Mouse (Mus musculus) erythroblast, embryonic 14.5 days (primary cell): Measurements from ENCODE around the gene Cenpe. TPM values are rescaled to one million over a fixed set of nuclear protein-coding genes. Genes with fewer than 3 reads are reported as not detected.
A peak's percentile ranks its signal among the peaks of the same experiment; 100 is the strongest.
"Not testable (repeated sequence)": the region's sequence is repeated elsewhere in the genome, so short reads cannot be mapped to it uniquely, and the experiment has no call there.

Experiments
- H3K27me3 ChIP-seq: 2 replicates; pipeline ENCODE4 v1.6.1; 2012; ENCODE audit warnings: inconsistent platforms; ENCODE audit not compliant: control insufficient read depth
- H3K36me3 ChIP-seq: 2 replicates; pipeline ENCODE4 v1.6.1; 2012; ENCODE audit warnings: mild to moderate bottlenecking, inconsistent platforms; ENCODE audit not compliant: control insufficient read depth
- H3K4me1 ChIP-seq: 2 replicates; pipeline ENCODE4 v1.6.1; 2012; ENCODE audit warnings: inconsistent platforms; ENCODE audit not compliant: control insufficient read depth
- H3K4me3 ChIP-seq: replicated peaks from 2 replicates; pipeline ENCODE3; 2012; ENCODE audit warnings: moderate library complexity, mild to moderate bottlenecking, inconsistent platforms
- H3K9me3 ChIP-seq: 2 replicates; pipeline ENCODE4 v1.6.1; 2012; ENCODE audit warnings: low read length, inconsistent platforms, mixed read lengths; ENCODE audit not compliant: control insufficient read depth
- GATA1 ChIP-seq: IDR thresholded peaks from 2 replicates; pipeline ENCODE4 v1.6.1; 2012; ENCODE audit warnings: low read length, inconsistent platforms, mixed read lengths
- TAL1 ChIP-seq: IDR thresholded peaks from 3 replicates; pipeline ENCODE4 v1.6.1; 2012; ENCODE audit warnings: low read length, inconsistent platforms, mixed read lengths
- polyA plus RNA-seq: library from polyadenylated mRNA; stranded (reverse); fragments of >175 nt; gene quantifications from 2 replicates; pipeline ENCODE4 v1.2.3, GENCODE M21; 2012

Gene Cenpe
- polyA plus RNA-seq: 1.1 and 2.0 TPM in 2 replicates

DNA sequence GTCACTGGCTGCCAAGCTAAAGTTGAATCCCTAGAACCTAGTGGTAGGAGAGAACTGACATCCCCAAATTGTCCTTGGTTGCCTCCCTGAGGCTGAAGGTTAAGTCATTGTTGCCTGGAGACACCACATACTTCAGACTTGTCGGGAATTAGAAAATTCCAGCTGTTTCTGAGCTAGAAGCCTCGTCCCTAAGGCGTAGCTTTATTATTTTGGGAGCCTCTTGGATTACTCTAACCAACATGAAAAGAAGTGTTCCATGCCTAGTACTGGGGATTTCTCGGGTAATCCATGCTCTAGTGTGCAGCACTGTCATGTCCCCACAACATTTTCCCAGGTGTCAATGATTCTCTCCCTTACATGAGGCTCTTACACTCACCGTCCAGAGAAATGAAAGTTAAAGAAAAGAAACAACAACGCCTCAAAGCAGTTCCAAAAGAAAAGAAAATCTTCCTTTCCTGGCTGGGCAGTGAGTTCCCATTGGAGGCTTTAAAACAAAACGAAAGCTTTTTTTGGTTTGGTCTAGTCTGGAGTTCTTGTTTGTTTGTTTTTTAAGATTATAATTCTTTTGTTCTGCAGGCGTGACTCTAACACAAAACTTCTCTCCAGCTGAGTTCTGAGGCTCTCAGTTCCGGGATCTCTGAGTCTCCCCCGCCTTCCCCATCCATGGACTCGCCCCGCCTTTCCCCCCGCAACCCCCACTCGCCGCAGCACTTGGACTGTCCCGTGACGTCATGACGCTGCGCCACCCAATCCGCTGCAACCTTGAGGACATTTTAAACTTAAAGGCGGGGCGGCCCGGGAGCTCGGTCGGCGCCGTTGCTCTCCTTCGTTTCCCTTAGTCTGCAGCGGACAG, at the start of gene Cenpe:
Gene Cenpe, plus strand, starts transcription at position 733 of the 853 bp plus-strand sequence.
- Histone ChIP-seq H3K4me1 (peaks cover 20% of the 10 kb centered on the region), H3K27me3 (0 out of 2 replicates have a peak, but pooled peaks cover 3% of the 10 kb centered on the region), H3K4me3 (peak within 1 kb of the TSS; percentile 100), H3K9me3 (no peaks in the 10 kb centered on the region), H3K36me3 (peaks cover 34% of the 10 kb centered on the region)
- TF ChIP-seq TAL1: no peak
- TF ChIP-seq GATA1: no peak

DNA sequence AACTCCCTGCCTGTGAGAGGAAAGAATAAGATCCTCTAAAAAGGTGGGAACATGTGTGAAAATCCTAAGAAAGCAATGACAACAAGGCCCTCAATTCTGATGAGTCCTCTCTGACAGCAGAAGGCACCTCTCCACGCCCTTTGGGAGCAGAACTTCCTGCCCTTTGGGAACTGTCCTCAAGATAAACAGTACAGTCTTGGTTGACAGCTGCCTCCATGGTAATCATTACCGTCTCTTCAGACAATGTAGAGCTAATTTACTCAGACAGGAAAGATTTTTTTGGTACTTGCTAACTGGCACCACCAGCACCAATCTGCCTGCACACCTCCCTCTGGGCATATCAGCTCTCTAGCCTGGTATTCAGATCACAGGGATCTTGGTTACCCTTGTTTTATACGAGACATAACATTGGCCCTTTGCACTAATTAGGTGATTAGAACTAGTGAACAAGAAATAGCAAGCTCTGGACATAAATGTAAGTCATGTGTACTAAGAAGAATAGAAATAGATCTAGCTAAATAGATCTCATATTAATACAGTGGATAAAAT, 40.4 kb upstream of the Cenpe start:
- H3K4me1 ChIP-seq: no peaks in the 10 kb centered on the region
- no peaks in the 10 kb centered on the region for H3K27me3 ChIP-seq
- H3K36me3 ChIP-seq: no peaks in the 10 kb centered on the region
- TF ChIP-seq TAL1: no peak
- TF ChIP-seq GATA1: no peak
- H3K4me3 ChIP-seq: no peak overlapping the region
- no peaks in the 10 kb centered on the region for H3K9me3 ChIP-seq

GRCm38 (mm10) chr3:135191861-135192260, 20.5 kb upstream of the Cenpe start:
- no peaks in the 10 kb centered on the region for H3K36me3 ChIP-seq
- H3K9me3 ChIP-seq: no peaks in the 10 kb centered on the region; the same call in 1 of the 2 replicates
- H3K4me3 ChIP-seq: no peak overlapping the region
- no peaks in the 10 kb centered on the region for H3K4me1 ChIP-seq
- TF ChIP-seq GATA1 (no peak), TAL1 (no peak)
- H3K27me3 ChIP-seq: no peaks in the 10 kb centered on the region

- H3K27me3 ChIP-seq, H3K4me1 ChIP-seq, H3K4me3 ChIP-seq, H3K36me3 ChIP-seq, H3K9me3 ChIP-seq: not testable (repeated sequence)
Observed at GRCm38 (mm10) chr3:135198051-135198450, 14.3 kb upstream of the Cenpe start.

- Histone ChIP-seq H3K9me3 (0 out of 2 replicates have a peak, but pooled peaks cover 2% of the 10 kb centered on the region), H3K4me1 (peaks cover 2% of the 10 kb centered on the region; the same call in 1 of the 2 replicates), H3K4me3 (no peak overlapping the region), H3K27me3 (no peaks in the 10 kb centered on the region), H3K36me3 (no peaks in the 10 kb centered on the region)
- TF ChIP-seq GATA1 (no peak), TAL1 (no peak)
Observed at GRCm38 (mm10) chr3:135200409-135201303, 11.7 kb upstream of the Cenpe start.

- Histone ChIP-seq H3K36me3 (no peaks in the 10 kb centered on the region), H3K4me1 (peaks cover 3% of the 10 kb centered on the region), H3K27me3 (0 out of 2 replicates have a peak, but pooled peaks cover 3% of the 10 kb centered on the region), H3K4me3 (no peak overlapping the region), H3K9me3 (0 out of 2 replicates have a peak, but pooled peaks cover 2% of the 10 kb centered on the region)
- TF ChIP-seq GATA1 (no peak), TAL1 (no peak)
Observed at GRCm38 (mm10) chr3:135206621-135207020, 5.7 kb upstream of the Cenpe start.

DNA sequence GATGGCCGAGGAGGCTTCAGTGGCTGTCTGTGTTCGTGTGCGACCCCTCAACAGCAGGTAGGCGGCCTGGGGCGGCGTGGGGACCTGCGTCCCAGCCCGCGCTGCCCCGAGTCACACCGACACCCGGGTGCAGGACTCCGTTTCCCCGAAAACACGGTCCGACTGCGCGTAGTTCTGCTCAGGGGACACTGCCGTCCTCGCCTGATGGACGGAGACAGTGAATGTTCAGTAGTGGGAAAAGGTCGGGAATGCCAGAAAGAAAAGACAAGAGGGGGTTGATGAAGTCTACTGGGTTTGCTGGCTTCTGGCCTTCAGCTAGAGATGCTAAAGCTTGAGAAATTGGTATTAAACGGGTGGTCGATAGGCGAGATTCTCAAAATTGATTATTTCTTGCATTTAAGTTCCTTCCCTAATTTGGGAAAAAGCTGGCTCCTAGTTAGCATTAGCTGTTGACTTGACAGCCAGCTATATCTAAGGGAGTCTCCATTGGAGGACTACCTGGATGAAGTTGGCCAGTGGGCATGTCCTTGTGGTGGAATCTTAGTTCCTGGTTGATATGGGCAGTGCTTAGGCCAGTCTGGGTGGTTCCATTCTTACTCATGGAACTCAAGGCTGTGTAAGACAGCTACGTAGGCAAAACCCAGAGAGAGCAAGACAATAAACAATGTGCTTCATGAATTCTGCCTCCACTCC, 467 bp downstream of the Cenpe start:
- H3K4me1 ChIP-seq: peaks cover 20% of the 10 kb centered on the region
- H3K36me3 ChIP-seq: peaks cover 42% of the 10 kb centered on the region
- 0 out of 2 replicates have a peak, but pooled peaks cover 2% of the 10 kb centered on the region for H3K27me3 ChIP-seq
- peak overlapping the region; percentile 100 for H3K4me3 ChIP-seq
- no peaks in the 10 kb centered on the region for H3K9me3 ChIP-seq
- TF ChIP-seq TAL1: no peak
- TF ChIP-seq GATA1: no peak

- H3K27me3 ChIP-seq: no peaks in the 10 kb centered on the region
- no peak overlapping the region for H3K4me3 ChIP-seq
- TF ChIP-seq GATA1 (no peak), TAL1 (no peak)
- H3K36me3 ChIP-seq: peaks cover 85% of the 10 kb centered on the region
- no peaks in the 10 kb centered on the region for H3K4me1 ChIP-seq
- H3K9me3 ChIP-seq: no peaks in the 10 kb centered on the region
Observed at GRCm38 (mm10) chr3:135232058-135232457, 19.7 kb downstream of the Cenpe start.
